Mouse (Mus musculus) Muller cell, postnatal 12 days (primary cell): ENCODE data around the gene Slc8a3.

Experiments
- DNase-seq: peaks from one replicate; pipeline ENCODE4 v3.0.0-alpha.2; 2015; ENCODE audit errors: inconsistent ontology term

The Slc8a3 gene

DNA sequence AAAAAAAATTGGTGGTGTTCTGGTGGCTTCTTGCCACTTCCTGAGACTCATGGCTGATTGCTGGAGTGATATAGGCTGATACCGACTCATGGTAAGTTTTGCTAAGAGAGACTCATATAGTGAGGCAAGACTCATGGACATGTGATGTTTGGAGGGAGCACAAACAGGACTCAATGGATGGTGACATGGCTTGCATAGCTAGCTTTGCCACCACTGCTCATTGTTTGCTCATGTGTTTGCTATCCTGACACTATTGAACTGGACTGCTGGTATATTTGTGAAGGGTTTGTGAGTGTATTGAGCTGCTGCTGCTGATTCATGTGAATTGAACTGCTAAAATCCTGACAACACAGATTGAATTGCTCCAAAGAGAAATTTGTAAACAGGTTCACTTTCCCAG is 95.8 kb downstream of the Slc8a3 start:
- no peak for DNase-seq

DNA sequence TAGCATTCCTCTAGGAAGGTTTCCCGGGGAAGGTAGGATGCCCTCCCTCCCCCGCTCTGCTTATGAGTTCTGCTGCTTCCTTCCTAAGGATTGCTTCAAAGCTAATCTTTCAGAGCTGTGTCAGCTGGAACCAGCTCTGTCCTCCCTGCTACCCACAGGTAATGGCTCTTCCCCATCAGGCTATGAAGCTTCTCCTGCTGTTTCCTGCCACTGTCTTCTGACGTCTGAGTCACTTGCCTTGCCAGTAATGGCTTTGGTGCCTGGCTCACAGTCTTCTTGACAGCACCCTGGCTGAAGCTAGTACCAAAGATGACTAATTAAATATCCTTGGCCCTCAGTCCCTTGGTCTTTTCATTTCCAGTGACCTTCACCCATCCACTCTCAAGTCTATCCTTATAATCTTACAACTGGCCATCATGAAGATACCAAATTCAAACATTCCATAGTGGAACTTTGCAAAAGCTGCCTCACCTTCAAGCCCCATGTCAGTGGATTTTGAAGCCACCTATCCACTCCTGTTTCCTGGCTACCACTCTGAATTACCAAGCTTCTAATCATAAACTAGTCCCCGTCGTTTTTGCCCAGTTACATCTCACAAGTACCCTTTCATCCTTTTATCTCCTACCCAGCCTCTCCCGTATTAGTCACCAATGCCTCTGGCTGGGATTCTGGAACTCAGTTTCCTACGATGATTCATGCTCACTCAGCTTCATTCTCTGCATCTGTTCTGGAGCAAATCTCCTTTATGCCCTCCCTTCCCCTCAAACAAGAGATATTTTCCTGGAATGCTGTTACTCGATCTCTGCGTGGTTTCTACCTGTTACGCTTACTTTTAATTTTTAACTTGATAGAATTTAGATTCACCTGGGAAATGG is 97.3 kb downstream of the Slc8a3 start:
- peak; percentile 53 for DNase-seq

DNA sequence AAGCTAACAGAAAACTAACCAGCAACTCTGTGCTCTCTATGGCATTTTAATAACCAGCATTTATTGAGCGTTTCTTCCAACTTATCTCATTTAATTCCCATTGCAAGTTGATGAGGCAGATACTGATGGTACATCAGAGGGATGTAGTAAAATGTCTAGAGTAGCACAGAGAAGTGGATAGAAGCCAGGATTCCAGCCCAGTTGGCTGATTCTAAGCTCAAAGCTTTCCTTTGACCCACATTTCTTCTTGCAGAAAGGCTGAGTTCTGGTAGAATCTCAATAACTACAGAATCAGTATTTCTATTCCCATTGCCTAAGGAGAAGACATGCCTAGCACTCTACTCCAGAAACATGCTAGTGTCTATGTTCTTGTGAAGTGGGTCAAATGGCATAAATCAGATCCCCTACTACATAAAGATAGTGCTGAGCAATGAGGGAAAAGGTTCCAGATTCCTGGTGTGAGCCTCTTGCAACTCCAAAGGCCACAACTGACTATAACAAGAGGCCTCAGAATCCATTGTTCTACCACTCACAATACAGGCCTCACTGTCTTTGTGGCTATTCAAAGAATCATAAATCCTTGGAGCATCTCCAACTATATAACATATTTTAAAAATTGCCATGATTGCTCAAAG is 99.1 kb downstream of the Slc8a3 start:
- no peak for DNase-seq

DNA sequence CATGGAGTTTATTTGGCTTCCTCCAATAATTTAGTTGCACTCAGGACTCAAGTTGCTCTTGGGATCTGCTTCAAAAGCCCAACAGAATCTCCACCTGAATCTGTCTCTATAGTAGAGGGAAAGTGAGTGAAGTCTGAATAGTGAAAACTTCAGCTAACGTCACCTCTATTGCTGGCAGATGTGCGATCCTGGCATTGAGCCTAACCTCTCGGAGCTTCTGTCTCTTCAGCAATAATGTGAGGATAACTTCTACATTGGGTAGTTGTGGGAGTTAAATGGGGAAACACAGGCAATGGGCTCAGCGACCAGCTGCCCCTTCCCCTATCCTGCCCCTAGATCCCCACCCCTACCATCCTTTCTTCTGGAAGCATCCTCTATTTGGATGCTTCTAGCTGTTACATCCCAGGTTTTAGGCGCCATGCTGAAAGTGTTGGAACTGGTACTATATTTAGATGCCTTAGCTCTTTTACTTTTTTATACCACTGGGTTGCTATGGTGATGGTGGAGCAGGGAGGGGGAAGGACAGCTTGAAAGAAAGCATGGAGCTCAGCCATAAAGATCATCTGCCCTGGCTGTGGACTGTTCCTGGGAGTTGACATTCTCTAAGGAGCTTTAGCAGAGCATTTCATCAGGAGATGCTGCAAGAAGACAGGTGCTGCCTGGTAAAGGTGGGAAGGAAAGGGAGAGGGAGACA is 105.1 kb downstream of the Slc8a3 start:
- no peak for DNase-seq

DNA sequence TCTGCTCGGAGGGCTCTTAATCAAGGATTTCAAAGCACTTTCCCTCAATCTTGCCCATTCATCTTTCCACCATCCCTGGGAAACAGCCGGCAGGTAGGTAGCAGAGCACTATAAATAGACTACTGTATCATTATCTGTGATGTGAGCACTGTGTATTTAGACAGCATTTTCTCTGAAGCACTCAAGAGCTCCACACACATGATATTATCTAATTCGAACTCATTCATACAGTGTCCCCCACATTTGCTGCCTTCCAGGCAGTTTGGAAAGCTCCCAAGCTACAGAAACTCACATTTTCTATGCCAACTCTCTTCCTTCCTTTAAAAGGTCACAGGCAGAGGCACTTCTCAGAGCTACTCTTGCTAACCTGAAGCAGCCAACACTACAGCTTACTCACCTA is 106.4 kb downstream of the Slc8a3 start:
- DNase-seq: no peak

DNA sequence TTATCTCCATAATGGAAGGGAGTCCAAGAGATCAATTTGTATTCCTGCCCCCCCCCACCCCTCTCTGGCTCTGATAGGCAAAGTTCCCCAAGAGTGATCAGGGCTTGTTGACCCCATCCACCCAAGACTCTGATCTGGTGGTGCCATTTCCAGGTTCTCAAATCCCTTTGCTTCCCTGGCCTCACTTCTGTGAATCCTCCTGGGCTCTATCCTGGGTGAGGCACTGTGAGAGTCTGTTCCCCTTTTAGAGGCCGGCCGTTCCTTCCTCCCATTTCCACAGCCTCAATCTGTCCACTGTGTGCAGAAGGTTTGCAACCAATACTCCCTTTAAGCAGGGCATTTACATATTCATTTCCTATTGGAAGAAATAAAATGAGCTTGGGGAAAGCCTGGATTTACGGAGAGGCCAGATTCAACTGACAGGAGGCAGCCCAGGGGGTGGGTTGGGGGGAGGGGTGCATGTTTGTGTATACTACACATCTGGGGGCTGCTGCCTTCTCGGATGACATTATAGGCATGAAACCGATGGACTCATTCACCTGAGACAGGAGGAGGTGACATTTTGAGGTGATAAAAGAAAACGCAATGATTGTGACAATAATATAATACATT is 106.9 kb downstream of the Slc8a3 start:
- DNase-seq: no peak

DNA sequence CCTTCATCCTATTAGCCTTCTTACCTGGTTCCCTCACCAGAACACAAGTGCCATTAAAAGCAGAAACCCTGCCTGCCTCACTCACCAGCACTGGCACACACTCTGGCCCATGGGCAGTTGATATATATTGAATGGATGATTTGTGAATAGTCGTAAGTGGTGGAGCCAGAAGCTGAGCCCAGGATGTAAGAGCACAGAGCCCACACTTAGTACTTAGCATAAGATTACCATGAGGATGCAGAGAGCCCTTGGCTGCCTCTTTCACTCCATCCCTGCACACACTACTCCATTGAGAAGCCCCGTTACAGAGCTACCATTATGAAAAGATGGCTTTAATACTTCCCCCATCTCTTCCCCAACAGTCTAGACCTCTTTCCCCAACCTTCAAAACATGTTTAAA is 108.1 kb downstream of the Slc8a3 start:
- no peak for DNase-seq

DNA sequence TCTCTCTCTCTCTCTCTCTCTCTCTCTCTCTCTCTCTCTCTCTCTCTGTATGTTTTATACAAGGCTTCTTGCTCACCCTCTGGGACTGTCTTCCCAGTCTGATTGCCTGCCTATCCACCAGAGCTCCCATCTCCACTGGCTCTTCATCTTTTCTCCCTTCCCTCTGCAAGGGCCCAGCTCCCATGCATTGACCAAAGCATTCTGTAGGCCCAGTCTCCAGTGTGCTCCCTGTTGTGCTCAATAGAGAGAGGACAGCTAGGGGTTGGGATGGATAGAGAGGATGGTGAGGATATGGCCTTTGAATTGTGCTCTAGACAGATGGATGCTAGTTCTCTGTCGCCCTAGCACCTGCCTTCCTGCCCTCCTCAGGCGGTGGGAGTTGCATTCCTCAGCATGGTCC is 109.7 kb downstream of the Slc8a3 start:
- no peak for DNase-seq

DNA sequence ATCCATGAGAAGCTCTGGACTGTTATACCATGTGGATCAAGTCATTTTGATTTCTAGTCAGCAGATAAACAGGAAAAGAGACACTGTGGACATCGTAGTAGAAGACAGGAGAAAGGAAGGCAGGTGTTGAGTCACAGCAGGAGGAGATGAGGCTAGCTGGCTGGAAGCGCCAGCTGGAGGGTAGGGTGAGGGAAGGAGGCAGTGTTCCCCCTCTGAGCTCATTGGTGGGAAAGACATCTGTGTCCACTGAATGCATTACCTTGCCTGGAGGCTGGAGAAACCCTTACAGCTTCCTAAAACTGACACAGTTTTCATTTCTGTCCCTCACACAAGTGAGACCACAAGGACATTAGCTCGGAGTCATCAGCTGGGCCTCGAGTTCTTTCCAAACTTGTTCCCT is 113.6 kb downstream of the Slc8a3 start:
- DNase-seq: no peak

DNA sequence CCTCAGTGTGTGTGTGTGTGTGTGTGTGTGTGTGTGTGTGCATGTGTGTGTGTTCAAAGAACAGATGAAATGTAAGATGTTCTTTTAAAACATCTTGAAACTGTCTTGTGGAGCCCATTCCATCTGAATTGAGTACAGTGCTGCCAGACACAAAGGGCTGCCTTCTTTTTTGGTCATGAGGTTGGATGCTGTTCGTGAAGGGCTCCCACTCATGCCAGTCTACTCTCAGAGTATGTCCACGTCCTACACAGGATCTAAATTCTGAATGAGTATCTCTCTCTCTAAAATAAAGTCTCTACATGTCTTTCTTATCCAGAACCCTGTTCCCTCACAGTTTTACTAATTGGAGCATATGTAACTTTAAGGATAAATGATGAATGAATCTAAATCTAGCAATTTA is 124.4 kb downstream of the Slc8a3 start:
- DNase-seq: no peak

DNA sequence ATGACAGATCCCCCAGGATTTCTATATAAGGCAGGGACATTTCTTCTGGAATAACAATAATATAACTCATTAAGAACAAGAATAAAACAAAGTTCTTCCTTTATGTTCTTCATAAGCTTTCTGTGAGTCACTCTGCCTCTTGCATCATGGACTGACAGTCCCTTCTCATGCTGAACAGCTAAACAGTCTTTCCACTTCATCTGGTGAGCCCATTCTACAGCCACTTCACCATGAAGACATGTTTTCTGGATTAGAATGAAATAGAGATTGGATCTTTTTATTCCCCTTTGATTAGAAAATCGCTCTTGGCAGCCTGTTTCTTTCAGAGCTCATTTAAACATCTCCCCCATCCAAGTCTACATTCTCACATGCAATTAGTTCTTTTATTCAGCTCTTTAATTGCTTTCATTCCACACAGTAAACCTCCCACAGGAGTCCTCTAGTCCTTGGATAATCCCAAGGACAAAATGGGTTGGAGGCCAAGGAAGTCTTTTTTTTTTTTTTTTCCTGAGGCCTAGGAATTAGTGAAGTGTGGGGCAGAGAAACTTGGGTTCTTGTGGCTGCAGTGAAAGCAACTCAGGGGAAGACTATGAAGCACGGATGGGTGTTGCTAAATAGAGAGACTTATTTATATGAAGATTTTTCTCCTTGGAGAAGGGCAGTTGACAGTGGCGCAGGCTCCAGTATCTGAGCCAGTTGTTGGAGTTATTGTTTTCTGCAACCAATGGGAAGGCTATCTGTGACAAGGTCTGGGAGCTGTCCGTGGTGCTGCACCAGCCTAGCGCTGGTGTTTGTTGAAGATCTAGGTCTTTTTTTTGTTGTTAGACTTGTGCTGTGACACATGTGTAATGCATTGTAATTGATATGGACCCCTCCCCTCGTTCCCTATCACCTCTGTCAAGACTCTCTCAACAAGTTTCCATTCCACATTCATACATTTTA is 127.1 kb downstream of the Slc8a3 start:
- peak; percentile 52 for DNase-seq

DNA sequence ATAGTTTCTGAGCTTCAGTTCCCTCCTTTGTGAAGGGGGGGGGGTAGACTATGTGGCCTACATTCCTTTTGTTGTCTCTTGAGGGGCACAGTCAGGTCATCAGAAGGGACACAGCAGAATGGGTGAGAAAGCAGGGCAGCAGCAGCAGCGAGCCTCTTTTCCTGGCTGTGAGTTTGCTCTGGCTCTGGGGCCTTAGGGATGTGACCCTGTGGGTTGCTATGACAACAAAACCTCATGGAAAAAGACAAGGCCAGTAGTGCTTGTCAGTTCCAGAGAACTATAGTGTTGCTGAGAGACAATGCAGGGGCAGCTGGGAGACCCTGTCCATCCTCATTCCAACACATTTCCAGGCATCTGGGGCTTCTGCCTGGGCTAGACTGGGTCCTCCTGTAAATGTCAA is 129.8 kb downstream of the Slc8a3 start:
- no peak for DNase-seq

DNA sequence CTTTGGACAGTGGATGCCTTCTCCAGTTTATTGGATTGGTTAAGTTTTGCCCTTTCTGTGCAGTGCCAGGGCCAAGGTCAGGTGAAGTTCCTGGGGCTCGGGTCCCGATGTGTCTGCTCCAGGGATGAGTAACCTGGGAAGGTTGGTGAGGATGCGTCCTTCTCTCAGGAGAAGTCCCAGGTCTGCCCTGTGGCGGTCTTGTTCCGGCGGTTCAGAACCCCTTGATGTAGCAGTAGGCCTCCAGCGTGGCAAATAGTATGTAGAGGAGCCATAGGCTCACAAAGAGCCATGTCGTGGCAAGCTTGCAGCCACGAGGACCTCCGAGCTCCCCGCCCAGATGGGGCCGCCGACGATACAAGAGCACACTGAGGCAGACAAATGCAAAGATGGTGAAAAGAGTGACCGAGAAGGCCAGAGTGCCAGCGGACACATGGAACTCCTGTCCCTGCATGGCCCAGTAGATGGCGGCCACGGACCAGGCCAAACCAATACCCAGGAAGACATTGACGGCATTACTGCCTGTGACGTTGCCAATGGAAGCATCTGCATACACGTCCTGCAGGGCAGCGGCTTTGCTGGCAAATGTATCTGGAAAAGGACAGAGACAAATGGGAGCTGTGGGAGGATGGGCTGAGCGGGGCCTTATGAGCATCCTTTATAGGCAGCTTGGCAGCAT is 133.6 kb downstream of the Slc8a3 start:
- peak; percentile 60 for DNase-seq

DNA sequence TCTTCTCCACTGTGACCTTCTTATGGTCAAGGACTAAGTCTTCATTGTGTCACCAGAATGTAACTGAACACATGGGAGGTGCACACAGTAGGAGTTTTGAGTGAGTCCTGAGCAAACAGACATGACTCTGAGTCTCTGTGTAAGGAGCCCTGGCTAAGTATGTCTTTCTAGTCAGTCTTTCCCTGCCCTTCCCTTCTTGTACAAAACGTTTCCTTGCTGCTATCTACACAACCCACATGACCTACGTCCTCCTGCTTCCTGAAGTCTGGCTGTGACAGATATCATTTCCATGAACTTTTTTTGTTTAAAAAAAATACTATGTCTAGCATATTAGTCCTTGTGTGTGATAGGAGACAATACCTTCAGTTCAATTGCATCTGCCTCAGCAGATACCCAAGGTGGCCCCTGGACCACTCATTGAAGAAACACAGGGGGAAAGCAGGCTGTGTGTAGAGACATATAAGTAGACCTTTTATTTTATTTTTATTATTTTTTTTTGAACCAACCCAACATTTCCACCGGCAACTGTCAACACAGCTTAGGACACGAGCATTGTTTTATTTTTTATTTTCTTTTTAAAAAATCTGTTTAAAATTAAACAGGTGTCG is 135.4 kb downstream of the Slc8a3 start:
- DNase-seq: no peak

DNA sequence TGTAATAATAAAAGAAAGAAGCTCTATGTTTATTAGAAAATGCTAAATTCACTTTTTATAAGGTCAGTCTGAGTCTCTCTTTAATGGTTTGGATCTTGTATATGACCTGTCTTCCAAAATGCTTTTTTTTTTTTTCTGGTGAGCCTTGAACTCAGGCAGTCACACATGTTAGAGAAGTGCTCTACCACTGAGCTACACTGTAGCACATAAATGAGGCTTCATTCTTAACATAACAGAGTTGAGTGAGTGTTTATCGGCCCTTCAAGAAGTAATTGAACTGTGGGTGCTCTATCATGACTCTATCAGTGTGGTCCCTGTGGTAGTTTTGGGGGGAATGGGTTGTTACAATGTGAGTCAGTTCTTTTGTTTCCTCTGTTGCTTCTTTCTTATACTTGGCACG is 139.0 kb downstream of the Slc8a3 start:
- DNase-seq: no peak

DNA sequence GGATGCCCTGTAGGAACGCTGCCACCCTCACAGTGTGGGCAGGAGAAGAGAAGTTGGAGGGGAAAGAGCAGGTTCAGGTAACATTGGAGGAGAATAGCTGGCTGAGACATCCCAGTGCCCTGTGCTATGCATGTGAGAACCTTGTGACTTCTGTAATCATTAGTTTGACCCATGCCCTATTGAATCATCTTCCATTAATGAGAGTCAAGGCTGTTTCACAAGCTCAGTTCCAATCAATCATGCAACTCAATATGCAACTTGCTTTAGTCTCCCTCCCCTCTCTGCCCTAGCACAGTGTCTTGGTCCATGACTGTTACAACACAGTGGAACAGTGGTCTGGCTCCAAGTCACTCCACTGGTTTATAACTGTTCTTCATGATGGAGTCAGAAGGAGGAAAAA is 143.3 kb downstream of the Slc8a3 start:
- no peak for DNase-seq

DNA sequence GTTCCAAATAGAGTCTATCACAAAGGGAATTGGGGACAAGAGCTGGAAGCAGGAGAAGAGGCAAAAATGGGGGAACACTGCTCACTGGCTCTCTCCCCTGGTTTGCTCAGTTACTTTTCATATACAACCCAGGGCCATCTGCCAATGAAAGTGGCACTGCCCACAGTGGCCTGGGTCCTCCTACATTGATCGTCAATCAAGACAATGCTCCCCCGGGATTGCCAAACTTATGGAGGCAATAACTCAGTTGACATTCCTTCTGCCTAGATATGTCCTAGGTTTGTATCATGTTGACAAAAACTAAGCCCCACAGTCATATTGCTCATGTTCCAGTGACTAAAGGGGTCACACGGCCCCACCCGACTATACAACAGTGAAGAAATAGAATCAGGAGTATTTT is 144.0 kb downstream of the Slc8a3 start:
- no peak for DNase-seq

DNA sequence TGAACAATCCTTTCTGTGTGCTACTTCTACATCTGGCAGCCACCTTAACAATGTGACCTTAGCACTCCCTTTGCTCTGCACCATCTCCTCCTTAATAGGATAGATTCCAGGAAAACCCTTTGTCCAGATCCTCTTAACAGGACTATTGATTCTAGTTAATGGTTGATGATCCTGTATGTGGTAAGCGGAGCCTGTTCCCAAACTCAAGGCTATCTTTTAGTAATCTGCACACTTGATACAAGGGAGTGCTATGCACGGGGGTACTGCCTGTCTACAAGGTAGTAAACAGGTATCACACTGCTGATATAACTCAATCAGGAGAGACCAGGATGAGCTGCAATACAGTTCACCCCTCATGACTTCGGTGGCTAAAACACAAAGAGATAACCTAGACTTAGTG is 144.6 kb downstream of the Slc8a3 start:
- DNase-seq: no peak

DNA sequence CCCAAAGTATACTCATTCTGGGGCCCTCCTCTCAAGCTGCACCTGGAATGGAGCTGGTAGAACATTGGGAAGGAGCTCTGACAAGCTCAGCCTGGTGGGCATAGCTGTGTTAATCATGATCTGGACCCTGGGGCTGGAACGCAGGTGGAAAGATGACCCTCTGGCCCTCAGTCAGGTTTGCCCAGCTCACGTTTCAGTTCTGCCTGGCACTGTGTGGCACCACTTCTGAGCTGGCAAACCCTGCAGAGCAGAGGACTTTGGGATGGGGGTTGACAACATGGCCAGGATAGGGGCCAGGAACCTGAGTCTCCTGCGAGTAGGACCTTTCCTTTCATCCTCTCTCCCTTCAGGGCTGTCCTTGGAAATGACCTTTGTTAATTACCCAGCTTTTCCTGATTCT is 146.3 kb downstream of the Slc8a3 start:
- no peak for DNase-seq

DNA sequence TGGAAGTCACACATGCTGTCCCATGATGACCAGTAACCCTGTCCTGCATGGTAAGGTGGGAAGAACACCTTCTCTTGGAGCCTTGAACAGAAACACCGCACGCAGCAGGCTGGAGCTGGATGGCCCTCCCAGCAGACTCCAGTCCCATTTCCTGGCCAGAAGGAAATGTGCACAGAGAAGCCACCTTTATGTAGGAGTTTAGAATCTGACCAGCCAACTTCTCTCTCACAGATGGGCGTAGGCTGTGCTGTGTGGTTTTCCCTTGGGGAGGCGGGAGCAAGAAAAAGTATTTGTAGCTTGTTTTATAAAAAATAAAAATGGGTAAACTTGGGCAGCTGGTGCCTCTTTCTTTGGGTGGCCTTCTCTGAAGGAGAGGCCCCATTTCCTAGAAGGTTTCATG is 146.9 kb downstream of the Slc8a3 start:
- DNase-seq: no peak
